Mouse (Mus musculus): ENCODE data around the gene Dlec1. TPM values are rescaled to one million over a fixed set of nuclear protein-coding genes. Genes with fewer than 3 reads are reported as not detected.

Dlec1 gene
- polyA plus RNA-seq, 1 experiment = 0.07 TPM

- no peak overlapping the region for H3ac ChIP-seq (ENCODE audit: control insufficient read depth, insufficient read length)
- peaks cover 18% of the 10 kb centered on the region for H3K27me3 ChIP-seq (ENCODE audit: control insufficient read depth, insufficient read depth, insufficient read length)
- H3K36me3 ChIP-seq (ENCODE audit: control insufficient read depth, insufficient read depth) = no peaks in the 10 kb centered on the region
- H3K4me2 ChIP-seq (ENCODE audit: low read depth) = no peak overlapping the region
- no peak overlapping the region for H3K4me3 ChIP-seq
- no peaks in the 10 kb centered on the region for H3K79me2 ChIP-seq (ENCODE audit: control insufficient read depth, insufficient read depth)
- TF ChIP-seq MAX (IDR thresholded peaks at IDR 0.05; ENCODE audit: low read depth) (no peak), TCF3 (IDR thresholded peaks at IDR 0.05; ENCODE audit: insufficient read length, low read depth) (no peak)
Observed at GRCm38 (mm10) chr9:119122596-119123369, 20.5 kb downstream of the Dlec1 start.

DNA sequence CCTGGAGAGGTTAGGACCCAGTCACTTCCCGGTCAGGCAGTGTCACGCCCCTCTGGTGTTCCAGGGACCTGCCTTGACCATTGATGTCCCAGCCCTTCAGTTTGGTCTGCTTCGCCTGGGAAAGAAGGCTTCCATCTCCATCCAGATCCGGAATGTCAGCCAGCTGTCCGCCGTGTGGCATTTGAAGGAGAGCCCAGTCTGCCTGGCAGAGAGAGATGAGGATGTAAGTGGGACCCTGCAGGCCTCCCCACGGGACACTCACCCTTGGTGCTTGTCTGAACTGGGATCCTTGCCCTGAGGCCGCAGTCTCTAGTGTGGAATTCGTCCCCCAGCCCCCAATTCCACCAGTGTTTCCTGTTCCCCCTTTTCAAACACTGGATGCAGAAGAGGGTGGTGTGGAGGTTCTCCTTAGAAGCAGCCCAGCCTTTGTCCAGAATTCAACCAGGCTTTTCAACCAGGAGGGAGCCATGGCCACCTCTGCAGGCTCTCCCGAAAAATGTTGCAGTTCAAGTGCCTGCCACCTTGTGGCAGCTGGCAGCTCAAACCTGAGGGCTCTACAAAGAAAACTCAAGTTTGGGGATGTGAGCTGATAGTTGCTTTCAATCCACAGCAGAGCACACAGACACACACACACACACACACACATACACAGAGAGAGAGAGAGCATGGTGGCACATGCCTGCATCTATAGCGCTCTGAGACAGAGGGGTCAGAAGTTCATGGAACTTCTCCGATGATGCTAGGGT lies 26.3 kb downstream of the Dlec1 start:
- Histone ChIP-seq H3K36me3 (ENCODE audit: control insufficient read depth, insufficient read depth) (no peaks in the 10 kb centered on the region), H3K4me2 (ENCODE audit: low read depth) (no peak overlapping the region), H3K79me2 (ENCODE audit: control insufficient read depth, insufficient read depth) (no peaks in the 10 kb centered on the region), H3ac (ENCODE audit: control insufficient read depth, insufficient read length) (no peak overlapping the region), H3K27me3 (ENCODE audit: control insufficient read depth, insufficient read depth, insufficient read length) (peaks cover 54% of the 10 kb centered on the region), H3K4me3 (no peak overlapping the region)
- TF ChIP-seq E2F4 (IDR thresholded peaks at IDR 0.05; ENCODE audit: insufficient read depth) (no peak), POLR2AphosphoS2 (IDR thresholded peaks at IDR 0.05; ENCODE audit: insufficient read length, low read depth) (no peak)

DNA sequence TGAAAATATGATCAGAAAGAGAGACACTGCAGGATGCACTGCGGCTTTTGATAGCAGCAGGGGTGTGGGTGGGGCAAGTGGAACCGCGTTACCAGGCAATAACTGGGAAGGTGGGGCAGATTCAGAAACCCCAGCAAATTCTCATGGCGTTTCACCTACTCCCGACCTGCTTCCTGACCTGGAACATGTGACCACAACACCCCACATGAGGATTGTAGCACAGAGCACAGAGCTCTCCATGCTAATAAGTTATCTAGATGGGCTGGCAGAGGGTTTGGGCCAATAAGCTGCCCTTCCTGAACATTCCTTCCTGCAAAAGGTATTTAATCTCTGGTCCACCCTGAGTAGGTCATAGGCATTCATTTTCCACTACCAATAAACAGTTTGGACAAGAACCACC lies 28.4 kb downstream of the Dlec1 start:
- Histone ChIP-seq H3ac (ENCODE audit: control insufficient read depth, insufficient read length) (no peak overlapping the region), H3K36me3 (ENCODE audit: control insufficient read depth, insufficient read depth) (no peaks in the 10 kb centered on the region), H3K4me2 (ENCODE audit: low read depth) (no peak overlapping the region), H3K4me3 (no peak overlapping the region), H3K27me3 (ENCODE audit: control insufficient read depth, insufficient read depth, insufficient read length) (peaks cover 60% of the 10 kb centered on the region), H3K79me2 (ENCODE audit: control insufficient read depth, insufficient read depth) (no peaks in the 10 kb centered on the region)
- TF ChIP-seq MAX (IDR thresholded peaks at IDR 0.05; ENCODE audit: low read depth) = no peak
- TF ChIP-seq REST (IDR thresholded peaks at IDR 0.05; ENCODE audit: insufficient read depth, insufficient read length) = no peak
- TF ChIP-seq MYOG (IDR thresholded peaks at IDR 0.05; ENCODE audit: control insufficient read depth in 1 of 3, insufficient read depth in 1 of 3, insufficient read length in 2 of 3, low read depth in 2 of 3) = no peak
- no peak for TF ChIP-seq E2F4 (IDR thresholded peaks at IDR 0.05; ENCODE audit: insufficient read depth)
- no peak for TF ChIP-seq TCF12 (IDR thresholded peaks at IDR 0.05; ENCODE audit: insufficient read depth, poor library complexity, severe bottlenecking)
- no peak for TF ChIP-seq USF1 (IDR thresholded peaks at IDR 0.05; ENCODE audit: low read depth)
- no peak for TF ChIP-seq POLR2A (IDR thresholded peaks at IDR 0.05; ENCODE audit: insufficient read length, low read depth)
- TF ChIP-seq CEBPB (IDR thresholded peaks at IDR 0.05; ENCODE audit: insufficient read depth, poor library complexity, severe bottlenecking) = no peak
- TF ChIP-seq SRF (IDR thresholded peaks at IDR 0.05; ENCODE audit: control insufficient read depth, insufficient read length, low read depth) = no peak
- no peak for TF ChIP-seq POLR2AphosphoS2 (IDR thresholded peaks at IDR 0.05; ENCODE audit: insufficient read length, low read depth)

DNA sequence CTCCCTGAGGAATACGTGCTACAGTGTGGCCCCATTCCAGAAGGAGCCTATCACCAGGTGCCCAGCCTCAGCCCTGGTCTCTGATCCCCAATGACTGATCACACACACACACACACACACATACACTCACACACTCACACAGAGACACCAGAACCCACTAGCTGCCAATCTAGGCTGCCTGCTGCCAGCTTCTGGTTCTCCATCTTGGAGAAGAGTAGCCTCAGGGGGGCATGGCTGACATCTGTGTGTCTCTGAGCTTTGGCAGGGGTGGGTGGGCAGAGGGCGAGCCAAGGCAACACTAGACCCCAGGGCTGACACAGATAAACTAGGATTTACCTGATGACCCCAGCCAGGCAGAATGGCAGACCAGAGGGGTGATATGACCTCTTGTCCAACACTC lies 36.6 kb downstream of the Dlec1 start:
- no peak overlapping the region for H3ac ChIP-seq (ENCODE audit: control insufficient read depth, insufficient read length)
- H3K4me3 ChIP-seq = no peak overlapping the region
- H3K4me2 ChIP-seq (ENCODE audit: low read depth) = no peak overlapping the region
- H3K36me3 ChIP-seq (ENCODE audit: control insufficient read depth, insufficient read depth) = no peaks in the 10 kb centered on the region
- TF ChIP-seq POLR2A (IDR thresholded peaks at IDR 0.05; ENCODE audit: insufficient read length, low read depth) (no peak), REST (IDR thresholded peaks at IDR 0.05; ENCODE audit: insufficient read depth, insufficient read length) (no peak), MYOG (IDR thresholded peaks at IDR 0.05; ENCODE audit: control insufficient read depth in 1 of 3, insufficient read depth in 1 of 3, insufficient read length in 2 of 3, low read depth in 2 of 3) (no peak), TCF12 (IDR thresholded peaks at IDR 0.05; ENCODE audit: insufficient read depth, poor library complexity, severe bottlenecking) (no peak), MAX (IDR thresholded peaks at IDR 0.05; ENCODE audit: low read depth) (no peak), POLR2AphosphoS2 (IDR thresholded peaks at IDR 0.05; ENCODE audit: insufficient read length, low read depth) (no peak), E2F4 (IDR thresholded peaks at IDR 0.05; ENCODE audit: insufficient read depth) (no peak), CEBPB (IDR thresholded peaks at IDR 0.05; ENCODE audit: insufficient read depth, poor library complexity, severe bottlenecking) (no peak), SRF (IDR thresholded peaks at IDR 0.05; ENCODE audit: control insufficient read depth, insufficient read length, low read depth) (no peak), MYOD1 (IDR thresholded peaks at IDR 0.05; ENCODE audit: control insufficient read depth in 1 of 3, insufficient read length in 2 of 3, low read depth in 2 of 3) (no peak), TCF3 (IDR thresholded peaks at IDR 0.05; ENCODE audit: insufficient read length, low read depth) (no peak), USF1 (IDR thresholded peaks at IDR 0.05; ENCODE audit: low read depth) (no peak)
- peaks cover 66% of the 10 kb centered on the region for H3K27me3 ChIP-seq (ENCODE audit: control insufficient read depth, insufficient read depth, insufficient read length)
- H3K79me2 ChIP-seq (ENCODE audit: control insufficient read depth, insufficient read depth) = no peaks in the 10 kb centered on the region

- Histone ChIP-seq H3K36me3 (ENCODE audit: control insufficient read depth, insufficient read depth) (no peaks in the 10 kb centered on the region), H3K79me2 (ENCODE audit: control insufficient read depth, insufficient read depth) (no peaks in the 10 kb centered on the region), H3K4me2 (ENCODE audit: low read depth) (no peak overlapping the region), H3K4me3 (no peak overlapping the region), H3K27me3 (ENCODE audit: control insufficient read depth, insufficient read depth, insufficient read length) (peaks cover 73% of the 10 kb centered on the region), H3ac (ENCODE audit: control insufficient read depth, insufficient read length) (no peak overlapping the region)
- no peak for TF ChIP-seq CEBPB (IDR thresholded peaks at IDR 0.05; ENCODE audit: insufficient read depth, poor library complexity, severe bottlenecking)
- TF ChIP-seq MYOD1 (IDR thresholded peaks at IDR 0.05; ENCODE audit: control insufficient read depth in 1 of 3, insufficient read length in 2 of 3, low read depth in 2 of 3) = no peak
- TF ChIP-seq REST (IDR thresholded peaks at IDR 0.05; ENCODE audit: insufficient read depth, insufficient read length) = no peak
- TF ChIP-seq POLR2A (IDR thresholded peaks at IDR 0.05; ENCODE audit: insufficient read length, low read depth) = no peak
- TF ChIP-seq TCF3 (IDR thresholded peaks at IDR 0.05; ENCODE audit: insufficient read length, low read depth) = no peak
- TF ChIP-seq MYOG (IDR thresholded peaks at IDR 0.05; ENCODE audit: control insufficient read depth in 1 of 3, insufficient read depth in 1 of 3, insufficient read length in 2 of 3, low read depth in 2 of 3) = no peak
- no peak for TF ChIP-seq SRF (IDR thresholded peaks at IDR 0.05; ENCODE audit: control insufficient read depth, insufficient read length, low read depth)
- no peak for TF ChIP-seq USF1 (IDR thresholded peaks at IDR 0.05; ENCODE audit: low read depth)
- no peak for TF ChIP-seq MAX (IDR thresholded peaks at IDR 0.05; ENCODE audit: low read depth)
- TF ChIP-seq E2F4 (IDR thresholded peaks at IDR 0.05; ENCODE audit: insufficient read depth) = no peak
- TF ChIP-seq POLR2AphosphoS2 (IDR thresholded peaks at IDR 0.05; ENCODE audit: insufficient read length, low read depth) = no peak
- no peak for TF ChIP-seq TCF12 (IDR thresholded peaks at IDR 0.05; ENCODE audit: insufficient read depth, poor library complexity, severe bottlenecking)
Observed at GRCm38 (mm10) chr9:119142066-119142465, 39.8 kb downstream of the Dlec1 start.
